ENCODE assay signal across 8 mouse cellular contexts in genomic region chr8:108886599-108887255, GRCm38 (mm10).
DNase-seq lines count a peak whose midpoint lies in the region; ATAC-seq and TF ChIP-seq lines count a peak whose summit lies in the region.

No protein-coding gene starts in this region.

- no peaks in the 10 kb centered on the region for H3K9me3 ChIP-seq in intestine, postnatal 0 days (ENCODE audit: control insufficient read depth)

- no peaks in the 10 kb centered on the region for H3K4me1 ChIP-seq in intestine, postnatal 0 days (replicated peaks; ENCODE audit: control insufficient read depth, insufficient read depth, low read length)

- intact Hi-C loops in left cerebral cortex, postnatal 36 days (cut with DNase I), result loop anchor here (2.0 to 5.0 kb wide), 2 partner anchors 24 to 531 kb away; no protein-coding TSS in a partner anchor

- H3K27ac ChIP-seq in intestine, postnatal 0 days (ENCODE audit: low read depth, low read length), result no peak overlapping the region

- H3K4me3 ChIP-seq in intestine, postnatal 0 days (ENCODE audit: low read depth, low read length), result peak overlapping the region; percentile 20; the same call in 1 of the 2 replicates

- peak; percentile 95 for TF ChIP-seq CTCF in intestine, postnatal 0 days (IDR thresholded peaks at IDR 0.05; ENCODE audit: low read depth)

- peak; percentile 66 for ATAC-seq in intestine, postnatal 0 days

- H3K36me3 ChIP-seq in intestine, postnatal 0 days (ENCODE audit: control insufficient read depth, insufficient read depth), result no peaks in the 10 kb centered on the region

- WGBS in intestine, postnatal 0 days, result 15% methylated on average over 12 of the region's 12 CpGs

- no peaks in the 10 kb centered on the region for H3K27me3 ChIP-seq in intestine, postnatal 0 days (replicated peaks; ENCODE audit: control insufficient read depth, insufficient read depth, low read length)

- peak; percentile 77 for DNase-seq in adrenal gland, adult 8-10 months
- peak; percentile 80 for DNase-seq in embryo, embryonic 9.5 days (ENCODE audit: extremely low spot score)
- DNase-seq in heart, adult 11 months, result peak; percentile 98
- DNase-seq in left cerebral cortex, postnatal 36 days (ENCODE audit: low spot score in 2 of 2), result peak; percentile 77 to 80
- peak; percentile 76 for DNase-seq in mesoderm, embryonic 11.5 days (ENCODE audit: low read depth, low spot score)
- peak; percentile 85 for DNase-seq in right cerebral cortex, postnatal 14 days
- DNase-seq in urinary bladder, postnatal 25 days (ENCODE audit: low spot score), result peak; percentile 72

- no peak overlapping the region for H3K9ac ChIP-seq in intestine, postnatal 0 days (ENCODE audit: low read depth, low read length)

- peak overlapping the region; percentile 59 for H3K4me2 ChIP-seq in intestine, postnatal 0 days (replicated peaks; ENCODE audit: low read depth)
